Mouse (Mus musculus): ENCODE measurements around the gene Ankrd16.

Ankrd16 gene

DNA sequence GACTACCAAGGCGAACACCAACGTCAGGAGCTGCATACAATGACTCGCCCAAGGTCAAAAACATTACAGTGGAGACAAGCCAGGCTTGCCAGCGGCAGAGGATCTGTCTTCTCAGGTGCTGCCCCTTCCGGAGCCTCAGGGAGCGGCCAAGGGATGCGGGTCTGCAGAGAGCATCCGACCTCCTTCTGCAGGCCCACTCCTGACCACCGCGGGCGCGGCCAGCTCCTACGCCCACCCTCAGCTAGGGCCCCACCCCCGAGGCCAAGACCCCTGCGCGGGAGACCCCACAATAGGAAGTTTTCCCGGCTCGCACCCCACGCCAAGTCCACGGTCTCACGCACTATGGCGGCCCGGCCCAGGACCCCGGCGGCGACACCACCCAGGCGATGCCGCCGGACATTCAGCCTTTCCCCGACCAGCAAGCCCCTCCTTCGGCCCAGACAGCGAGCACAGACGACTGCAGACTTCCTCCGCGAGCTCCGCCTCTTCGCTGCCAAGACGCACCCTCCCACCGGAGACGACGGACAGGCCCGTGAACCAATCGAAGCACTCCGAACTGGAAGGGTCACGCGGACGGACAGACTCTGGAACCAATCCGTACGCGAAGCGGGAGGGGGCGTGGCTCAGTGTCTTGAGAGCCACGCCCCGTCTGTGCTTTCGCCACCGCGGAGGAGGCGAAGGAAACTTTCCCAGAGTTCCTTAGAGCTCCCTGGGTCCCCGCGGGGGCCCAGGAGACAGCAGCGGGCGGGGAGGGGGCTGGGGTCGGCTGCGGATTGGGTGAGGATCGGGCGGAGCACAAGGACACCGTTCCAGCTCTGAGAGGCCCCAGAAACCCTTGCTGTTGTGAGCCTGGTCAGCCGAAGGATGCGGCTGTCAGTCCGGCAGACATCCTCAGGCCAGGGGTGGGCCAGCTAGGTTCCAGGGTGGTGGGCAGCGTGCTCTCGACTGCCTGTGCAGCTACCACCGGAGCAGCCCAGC is at the start of gene Ankrd16, which contains the start of gene Fbh1:
Ankrd16 (plus strand) TSS at position 786 of the 978 bp plus-strand sequence.
Fbh1 (minus strand) TSS at position 492 of the 978 bp plus-strand sequence.
- peak; percentile 100 for DNase-seq

DNA sequence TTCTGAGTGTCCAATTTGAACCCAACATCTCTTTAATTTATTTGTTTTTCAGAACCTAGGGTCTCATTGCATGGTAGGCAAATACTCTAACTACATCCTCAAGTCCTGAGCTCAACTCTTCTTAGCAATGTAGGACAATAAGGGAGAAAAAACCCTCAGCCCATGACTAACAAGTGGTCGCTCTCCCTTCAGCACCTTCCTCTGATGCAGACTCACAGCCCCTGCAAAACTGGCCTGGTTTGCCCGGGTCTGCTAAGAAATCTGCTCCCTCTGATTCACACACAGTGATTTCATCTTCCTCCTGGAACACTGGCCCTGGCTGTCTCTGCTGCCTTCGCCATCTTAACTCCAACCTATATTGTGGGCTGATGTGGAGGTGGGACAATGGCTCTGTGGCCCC is 48.6 kb upstream of the Ankrd16 start:
- DNase-seq, result no peak

DNA sequence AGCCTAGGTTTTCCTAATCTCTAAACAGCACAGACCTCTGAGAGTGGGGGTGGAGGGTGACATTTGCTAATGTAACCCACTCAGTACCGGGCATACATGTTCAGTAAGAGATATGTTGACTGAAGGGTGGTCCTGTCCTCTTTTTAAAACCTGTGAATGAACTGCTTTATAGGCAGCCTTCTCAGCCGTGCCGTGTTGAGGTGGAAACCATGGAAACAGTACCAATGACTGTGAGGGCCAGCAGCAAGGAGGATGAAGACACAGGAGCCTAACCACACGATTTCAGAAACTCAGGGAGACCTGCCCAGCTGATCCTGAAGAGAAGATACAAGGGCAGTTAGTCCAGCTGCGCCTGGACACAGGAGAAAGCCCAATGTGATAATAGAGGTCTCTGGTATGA is 44.7 kb upstream of the Ankrd16 start:
- DNase-seq, result no peak

DNA sequence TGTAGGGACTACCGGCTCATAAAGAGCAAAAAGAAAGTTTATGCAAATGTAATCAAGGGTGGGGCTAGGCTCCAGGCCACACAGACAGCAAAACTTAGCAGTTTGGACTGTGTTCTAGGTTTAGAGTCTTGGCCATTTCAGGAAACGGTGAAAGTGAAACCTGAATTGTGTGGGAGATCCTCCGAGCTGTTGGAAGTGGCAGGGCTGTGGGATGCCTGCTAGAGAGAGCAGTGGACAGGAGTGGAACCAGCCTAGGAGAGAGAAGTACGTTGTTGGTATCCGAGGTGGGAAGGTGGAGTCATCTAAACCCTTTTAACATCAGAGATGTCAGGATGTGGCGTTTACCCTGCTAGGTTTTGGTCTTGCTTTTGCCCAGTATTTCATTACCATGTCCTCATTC is 41.8 kb upstream of the Ankrd16 start:
- DNase-seq, result no peak

DNA sequence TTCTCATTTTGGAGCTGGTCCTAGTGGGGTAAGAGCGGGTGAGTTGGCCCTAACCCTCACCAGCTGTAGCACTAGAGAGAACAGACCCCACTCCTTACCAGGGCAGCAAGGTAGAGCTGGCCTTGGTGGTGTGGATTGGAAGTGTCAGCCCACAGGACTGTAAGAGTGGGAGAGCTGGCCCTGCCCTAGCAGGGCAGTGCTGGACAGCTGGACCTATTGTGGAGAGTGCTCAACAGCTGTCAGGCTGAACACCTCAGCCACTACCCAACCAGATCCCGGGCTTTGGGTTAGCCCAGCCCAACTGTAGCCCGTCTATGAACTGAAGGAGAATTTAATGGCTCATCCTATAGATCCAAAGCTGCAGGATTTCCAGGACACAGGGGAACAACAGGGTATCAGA is 38.9 kb upstream of the Ankrd16 start:
- DNase-seq, result no peak

DNA sequence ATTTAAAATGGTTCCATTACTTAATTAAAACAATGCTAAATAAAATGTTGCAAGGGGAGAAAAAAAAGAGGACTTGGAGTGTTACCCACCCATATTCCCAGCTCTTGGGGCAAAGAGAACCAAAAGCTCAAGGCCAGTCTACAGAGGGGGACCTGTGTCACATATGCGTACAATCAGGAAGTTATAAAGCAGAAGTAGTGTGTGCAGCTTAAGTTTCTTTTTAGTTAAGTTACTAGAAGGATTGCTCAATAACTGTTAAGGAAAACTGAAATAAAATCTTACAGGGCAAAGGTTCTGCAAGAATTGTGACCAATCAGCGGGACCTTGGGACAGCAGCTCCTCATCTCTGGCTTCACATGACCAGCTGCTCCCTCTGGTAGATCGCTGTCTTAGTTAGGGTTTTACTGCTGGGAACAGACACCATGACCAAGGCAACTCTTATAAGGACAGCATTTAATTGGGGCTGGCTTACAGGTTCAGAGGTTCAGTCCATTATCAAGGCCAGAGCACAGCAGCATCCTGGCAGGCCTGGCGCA is 38.1 kb upstream of the Ankrd16 start:
- no peak for DNase-seq

DNA sequence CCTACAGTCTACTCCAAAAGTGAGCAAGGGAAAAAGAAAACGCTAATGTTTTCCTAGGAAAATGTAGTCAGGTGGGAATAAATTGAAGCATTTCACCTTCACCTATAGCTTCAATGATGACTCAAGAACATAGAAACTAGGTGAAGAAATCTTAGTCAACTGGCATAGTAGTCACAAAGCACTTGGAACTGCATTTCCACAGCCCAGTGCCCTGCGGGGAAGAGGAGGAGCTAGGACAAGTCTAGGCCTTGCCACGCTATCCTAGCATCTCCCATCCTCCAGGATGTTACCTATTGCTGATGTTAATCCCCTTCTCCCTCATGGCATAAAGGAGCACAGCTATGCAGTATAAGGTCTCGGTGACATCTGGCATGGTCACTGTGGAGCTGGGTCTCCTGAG is 15.1 kb upstream of the Ankrd16 start:
- no peak for DNase-seq

DNA sequence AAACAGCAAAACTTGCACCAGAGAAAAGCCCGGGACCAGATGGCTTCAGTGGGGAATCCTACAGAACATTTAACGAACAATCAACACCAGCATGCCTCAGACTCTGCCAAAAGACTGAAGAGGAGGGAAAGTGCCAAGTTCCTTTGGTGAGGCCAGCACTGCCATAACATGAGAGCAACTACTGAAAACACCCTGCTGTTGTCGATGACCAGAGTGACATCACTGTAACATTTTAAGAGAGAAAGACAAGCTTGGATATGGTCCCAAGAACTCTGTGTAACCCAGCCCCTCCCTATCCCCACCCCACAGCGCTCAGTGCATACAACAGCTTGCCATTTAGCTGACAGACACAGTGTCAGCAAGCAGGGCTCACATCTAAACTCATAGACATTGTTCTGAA is 12.0 kb upstream of the Ankrd16 start:
- peak; percentile 26 to 65 for DNase-seq

DNA sequence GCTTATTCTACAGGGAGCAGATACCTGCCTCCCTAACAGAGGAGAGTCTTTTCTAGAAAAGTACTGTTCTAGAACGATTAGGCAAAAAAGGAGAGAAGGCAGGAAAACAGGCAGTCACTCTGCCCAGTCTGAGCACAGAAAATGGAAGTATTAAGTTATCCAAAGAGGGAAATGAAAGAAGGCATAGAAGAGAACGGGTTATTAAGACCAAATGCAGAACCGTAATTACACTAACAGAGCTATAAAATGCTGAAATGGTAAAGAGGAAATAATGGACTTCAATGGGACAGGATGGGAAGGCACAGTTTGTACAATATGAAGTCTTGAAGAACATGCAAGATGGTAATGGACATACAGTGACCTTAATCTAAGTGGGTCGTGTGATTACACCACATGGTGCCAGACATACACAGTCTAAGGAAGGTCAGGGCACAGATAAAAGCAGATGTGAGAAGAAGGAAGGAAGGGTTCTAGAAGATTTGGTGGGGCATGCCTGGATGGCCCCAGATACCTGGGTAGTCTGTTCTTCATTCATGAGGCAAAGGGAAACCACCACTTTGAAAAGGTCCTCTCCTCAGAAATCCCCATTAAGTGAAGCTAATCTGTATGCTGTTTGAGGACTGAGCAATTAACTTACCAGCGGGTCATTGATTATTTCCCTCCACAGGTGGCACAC is 11.1 kb upstream of the Ankrd16 start:
- no peak for DNase-seq

DNA sequence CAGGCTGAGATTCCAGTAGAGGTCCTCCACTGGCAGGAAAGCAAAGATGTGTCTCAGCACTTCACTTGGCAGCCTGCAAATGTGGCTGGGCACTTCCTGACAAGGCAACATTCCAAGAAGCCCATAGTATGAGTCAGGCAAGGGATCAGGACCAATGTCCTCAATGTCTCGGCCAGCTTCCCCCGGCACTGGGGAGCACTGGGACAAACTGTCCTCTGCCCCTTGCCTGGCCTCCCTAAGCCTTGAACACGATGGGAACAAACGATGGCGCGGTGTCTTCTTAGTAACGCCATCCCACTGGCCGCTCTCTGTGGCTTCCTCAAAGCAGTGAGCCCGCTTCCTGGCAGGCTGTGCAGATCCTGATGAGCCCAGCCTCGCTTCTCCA is 10.5 kb upstream of the Ankrd16 start:
- DNase-seq, result peak; percentile 9 to 22

DNA sequence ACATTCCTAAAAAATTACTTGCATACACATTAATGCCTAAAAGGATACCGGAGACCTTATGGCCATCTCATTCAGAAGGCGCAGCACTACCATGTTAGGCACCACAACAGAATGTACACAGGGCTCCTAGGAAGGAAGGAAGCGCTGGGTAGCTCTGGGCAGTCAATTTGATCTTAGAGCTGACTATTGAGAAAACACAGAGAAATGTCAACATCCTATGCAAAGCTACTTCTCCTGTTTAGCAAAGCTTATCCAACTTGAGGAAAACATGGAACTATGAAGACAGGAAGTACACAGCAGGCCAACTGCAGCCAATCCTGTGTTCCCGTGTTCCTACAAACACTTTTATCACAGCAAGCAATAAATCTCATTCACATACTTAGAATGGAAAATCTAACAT is 6.0 kb upstream of the Ankrd16 start:
- no peak for DNase-seq

DNA sequence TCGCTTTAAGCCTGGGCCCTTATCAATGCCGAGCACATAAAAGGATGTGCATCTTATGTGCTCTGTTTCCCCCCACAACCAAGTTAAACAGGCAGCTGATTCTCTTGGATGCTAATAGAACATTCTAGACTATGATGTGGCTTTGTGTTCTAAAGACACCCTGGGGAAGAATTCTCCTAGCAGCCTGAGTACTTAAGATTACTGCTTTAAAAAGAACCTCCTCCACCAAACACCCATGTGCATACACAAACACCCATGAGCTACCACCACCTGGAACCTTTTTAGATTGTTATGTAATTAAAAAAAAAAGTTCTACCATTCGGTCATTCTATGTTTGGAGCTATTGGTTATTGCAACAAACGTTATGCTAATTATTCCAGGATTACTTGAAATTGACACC is 5.3 kb upstream of the Ankrd16 start:
- no peak for DNase-seq

DNA sequence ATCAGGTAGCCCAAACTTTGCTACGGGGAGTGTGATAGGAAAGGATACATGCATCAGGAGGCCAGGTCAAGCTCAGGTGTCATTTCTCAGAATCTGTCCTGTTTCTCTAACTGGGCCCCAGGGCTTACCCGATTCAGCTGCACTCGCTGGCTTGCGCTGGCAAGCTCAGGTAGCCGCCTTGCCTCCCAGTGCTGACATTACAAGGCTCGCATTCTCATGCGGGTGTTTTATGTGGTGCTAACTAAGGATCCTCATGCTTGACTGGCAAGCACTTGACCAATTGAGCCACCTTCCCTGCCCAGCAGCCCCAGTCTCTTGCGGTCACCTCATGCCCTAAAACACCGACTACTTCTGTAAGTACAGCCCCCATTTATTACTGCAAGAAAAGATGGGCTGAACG is 3.2 kb upstream of the Ankrd16 start:
- no peak for DNase-seq

DNA sequence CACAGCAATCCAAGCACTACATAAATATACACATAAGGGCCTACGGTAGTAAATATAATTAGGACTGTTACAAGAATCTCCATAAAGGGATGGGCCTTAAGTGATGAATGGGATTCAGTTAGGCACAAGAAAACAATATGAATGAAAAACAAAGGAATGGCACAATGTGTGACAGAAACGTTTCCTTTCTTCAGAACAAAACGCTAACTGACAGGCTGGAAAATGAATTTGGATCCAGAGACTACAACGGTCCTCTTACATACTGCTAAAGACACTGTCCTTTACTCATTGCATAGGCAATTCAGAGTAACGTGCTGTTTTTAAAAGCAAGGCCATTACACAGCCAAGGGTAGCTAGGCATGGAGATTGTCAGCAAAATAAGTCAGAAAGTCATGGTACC is 2.6 kb upstream of the Ankrd16 start:
- DNase-seq, result no peak

DNA sequence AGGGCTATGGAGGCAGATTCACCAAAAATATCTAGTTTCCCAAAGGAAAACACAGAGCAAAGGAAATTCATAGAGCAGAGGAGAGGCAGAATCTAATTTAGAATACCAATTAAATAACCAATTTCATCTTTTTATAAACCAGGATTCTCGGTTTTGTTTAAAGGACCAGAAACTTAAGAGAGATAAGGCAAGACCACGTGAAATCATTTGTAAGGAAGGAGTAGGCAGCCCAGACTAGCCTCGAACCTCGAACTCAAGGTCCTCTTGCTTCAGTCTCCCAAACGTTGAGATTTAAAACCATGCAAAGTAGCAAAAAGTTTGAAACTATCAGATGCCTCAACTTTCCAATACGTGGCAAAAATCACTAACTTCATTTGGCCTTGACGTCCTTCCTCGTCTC is 1.3 kb upstream of the Ankrd16 start:
- no peak for DNase-seq

DNA sequence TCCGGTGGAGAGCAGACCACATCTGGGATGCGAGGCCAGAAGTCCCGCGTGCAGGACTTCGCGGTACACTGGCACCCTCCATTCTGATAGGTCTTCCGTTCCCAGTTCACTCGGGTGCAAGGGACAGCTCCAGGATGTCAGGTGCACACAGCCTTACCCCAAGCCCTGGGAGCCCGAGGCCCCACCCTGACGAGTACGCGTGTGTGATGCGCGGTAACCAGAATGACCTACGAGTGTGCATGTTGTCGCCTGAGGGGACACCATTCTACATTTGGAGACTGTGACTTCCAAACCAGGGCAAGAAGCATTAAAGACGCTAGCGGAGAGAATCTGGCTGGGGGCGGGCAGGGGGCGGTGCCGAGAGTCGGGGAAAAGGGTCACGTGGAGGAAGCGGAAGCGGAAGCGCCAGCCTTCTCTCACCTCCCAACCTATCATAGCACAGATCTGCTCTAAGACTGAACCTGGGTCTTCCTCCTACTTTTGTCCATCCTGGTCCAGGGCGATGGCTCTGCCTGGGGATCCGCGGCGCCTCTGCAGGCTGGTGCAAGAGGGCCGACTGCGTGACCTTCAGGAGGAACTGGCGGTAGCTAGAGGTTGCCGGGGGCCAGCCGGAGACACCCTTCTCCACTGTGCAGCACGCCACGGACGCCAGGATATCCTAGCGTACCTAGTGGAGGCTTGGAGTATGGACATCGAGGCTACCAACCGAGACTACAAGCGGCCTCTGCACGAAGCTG is 579 bp downstream of the Ankrd16 start:
- peak; percentile 87 to 92 for DNase-seq

DNA sequence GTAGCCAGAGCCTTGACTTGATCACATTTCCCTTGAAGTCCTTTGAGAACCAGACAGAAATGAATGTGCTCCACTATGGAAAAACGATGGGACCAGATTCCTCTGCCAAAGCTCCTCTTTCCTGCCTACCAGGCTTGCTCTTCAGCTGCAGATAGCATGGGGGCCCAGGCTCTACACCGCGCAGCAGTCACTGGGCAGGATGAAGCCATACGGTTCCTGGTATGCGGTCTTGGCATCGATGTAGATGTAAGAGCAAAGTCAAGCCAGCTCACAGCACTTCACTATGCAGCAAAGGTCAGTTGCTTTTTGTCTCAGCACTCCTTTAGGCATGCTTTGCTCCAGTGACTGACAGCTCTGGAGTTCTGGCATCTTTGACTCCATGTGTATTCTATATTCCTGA is 6.5 kb downstream of the Ankrd16 start:
- DNase-seq, result peak; percentile 18 to 65

DNA sequence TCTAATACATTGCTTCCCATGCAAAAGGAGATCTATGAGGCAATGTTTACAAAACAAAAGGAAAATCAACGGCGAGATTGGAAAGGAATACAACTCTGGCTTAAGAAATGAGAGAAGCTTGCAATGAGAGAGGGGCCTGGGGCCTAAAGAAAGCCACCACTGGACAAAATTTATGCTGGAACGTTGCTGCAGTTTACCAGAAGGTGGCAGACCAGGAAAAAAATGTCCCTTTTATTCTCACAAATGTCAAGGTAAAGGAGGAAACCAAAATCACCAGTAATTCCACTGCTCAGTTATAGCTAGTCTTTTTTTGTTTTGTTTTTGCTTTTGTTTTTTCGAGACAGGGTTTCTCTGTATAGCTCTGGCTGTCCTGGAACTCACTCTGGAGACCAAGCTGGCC is 17.0 kb downstream of the Ankrd16 start:
- DNase-seq, result no peak

DNA sequence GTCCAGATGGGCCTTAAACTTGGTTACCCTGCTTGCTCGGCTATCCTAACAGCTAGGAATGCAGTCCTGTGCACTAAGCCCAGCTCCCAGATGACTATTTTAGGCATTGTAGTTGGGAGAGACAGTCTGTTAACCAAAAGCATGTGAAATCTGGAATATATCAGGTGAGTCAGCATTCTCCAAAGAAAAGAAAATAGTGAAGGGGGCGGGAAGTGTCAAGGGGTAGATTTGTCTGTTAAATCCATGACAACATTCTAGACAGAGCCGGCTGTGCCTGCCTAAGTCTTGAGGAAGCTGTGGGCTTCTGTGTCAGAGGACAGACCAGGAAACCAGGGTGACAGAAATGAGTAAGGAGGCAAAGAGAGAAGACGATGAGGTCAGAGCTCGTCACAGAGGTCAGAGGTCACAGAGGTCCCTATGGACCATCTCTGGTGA is 20.3 kb downstream of the Ankrd16 start:
- DNase-seq, result no peak

DNA sequence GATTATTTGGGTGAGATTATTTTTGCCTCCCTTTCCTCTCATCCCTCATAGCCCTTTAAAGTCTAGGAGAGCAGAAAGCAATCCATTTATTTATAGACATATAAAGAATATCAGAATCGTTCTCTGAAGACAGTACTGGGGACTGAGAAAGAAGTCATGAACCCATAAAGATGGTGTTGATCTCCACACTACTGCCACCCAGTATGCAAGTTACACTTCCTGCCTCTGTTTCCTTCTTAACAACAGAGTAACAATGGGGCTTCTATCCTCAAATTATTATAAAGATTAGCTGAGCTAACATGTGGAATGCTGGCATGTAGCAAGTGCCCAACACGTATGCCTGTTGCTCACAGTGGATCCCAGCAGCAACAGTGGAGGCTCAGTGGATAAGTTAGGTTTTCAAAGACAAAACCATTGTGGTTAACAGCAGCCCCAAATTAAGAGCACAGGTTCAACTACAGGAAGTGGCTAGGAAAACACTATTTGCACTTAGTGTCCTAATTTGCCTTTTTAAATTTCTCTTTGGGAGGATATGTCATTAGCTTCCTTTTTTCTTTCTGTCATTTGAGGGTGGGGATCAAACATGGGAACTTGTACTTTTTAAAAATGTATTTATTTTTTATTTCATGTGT is 23.7 kb downstream of the Ankrd16 start:
- DNase-seq, result no peak
